Mouse (Mus musculus) central nervous system, embryonic 14 days (tissue): ENCODE data around the gene Polr3b. TPM values are rescaled to one million over a fixed set of nuclear protein-coding genes. Genes with fewer than 3 reads are reported as not detected.

Experiments
- polyA plus RNA-seq: library from polyadenylated mRNA; depleted of rRNA; stranded (reverse); fragments of >200 nt; gene quantifications from 2 replicates; pipeline ENCODE4 v1.2.3, GENCODE M21; 2012; rRNA removed

Gene Polr3b
- polyA plus RNA-seq: 13.1 TPM in 2 replicates

GRCm38 (mm10) chr10:84621826-84622790 is at the start of gene Polr3b:
Gene Polr3b (plus strand): TSS chr10:84622292.

GRCm38 (mm10) chr10:84576395-84577070 is 45.6 kb upstream of the Polr3b start, which contains the start of gene Tcp11l2:
Gene Tcp11l2 (plus strand): TSS chr10:84576626.

DNA sequence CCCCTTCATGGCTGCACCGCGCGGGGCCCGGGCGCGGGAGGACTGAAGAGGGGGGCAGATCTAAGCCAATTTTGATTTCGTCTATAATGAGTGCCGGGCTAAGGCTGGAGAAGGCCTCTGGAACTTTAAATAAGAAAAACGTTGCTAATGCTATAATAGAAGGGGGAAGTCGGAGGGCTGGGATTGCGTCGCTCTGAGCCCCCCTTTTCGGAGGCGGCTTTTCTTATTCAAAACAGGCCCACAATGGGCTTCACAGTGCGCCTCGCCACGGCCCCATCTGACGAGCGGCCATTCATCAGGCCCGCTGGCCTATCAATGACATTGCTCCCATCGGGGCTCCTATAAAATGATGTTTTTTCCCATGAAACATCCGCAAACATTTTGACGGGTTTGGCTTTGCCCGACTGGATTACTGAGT is 133.7 kb downstream of the Polr3b start, which contains the start of gene Rfx4:
Gene Rfx4, plus strand, starts transcription at position 277 of the 418 bp plus-strand sequence.

Other genes with a start within 250 kb of the Polr3b start
- 32.4 and 41.6 TPM in 2 replicates for gene Nuak1, start 181.7 kb upstream of the Polr3b start, polyA plus RNA-seq
- 47.5 and 74.3 TPM in 2 replicates for gene Ckap4, start 88.2 kb upstream of the Polr3b start, polyA plus RNA-seq
- gene Tcp11l2, start 45.7 kb upstream of the Polr3b start, polyA plus RNA-seq: 12.6 and 13.2 TPM in 2 replicates
- gene Rfx4, start 133.8 kb downstream of the Polr3b start, polyA plus RNA-seq: 20.3 and 20.4 TPM in 2 replicates